Mouse (Mus musculus): ENCODE data around the gene Etv6. TPM values are rescaled to one million over a fixed set of nuclear protein-coding genes. Genes with fewer than 3 reads are reported as not detected.

The Etv6 gene
- polyA plus RNA-seq, 1 experiment from 2014 or later, result 2.7 TPM

GRCm38 (mm10) chr6:134273884-134274283 lies 238.4 kb downstream of the Etv6 start:
- ATAC-seq (ENCODE audit: low read depth), result no peak
- WGBS (ENCODE audit: insufficient replicate concordance), result 55% methylated on average over 2 of the region's 2 CpGs
- H3K27me3 ChIP-seq (ENCODE audit: control insufficient read depth, insufficient read depth, low read depth, low read length), result no peaks in the 10 kb centered on the region
- H3K27ac ChIP-seq (ENCODE audit: low read length), result no peak overlapping the region
- H3K4me2 ChIP-seq (ENCODE audit: low read depth, low read length), result no peak overlapping the region
- H3K9me3 ChIP-seq (replicated peaks; ENCODE audit: control insufficient read depth, low read length), result no peaks in the 10 kb centered on the region
- no peak overlapping the region for H3K9ac ChIP-seq (ENCODE audit: low read depth, low read length)
- H3K4me3 ChIP-seq (ENCODE audit: low read depth, low read length), result no peak overlapping the region
- no peaks in the 10 kb centered on the region for H3K36me3 ChIP-seq (ENCODE audit: control insufficient read depth, insufficient read depth)
- H3K4me1 ChIP-seq (ENCODE audit: control insufficient read depth, low read depth, low read length), result no peaks in the 10 kb centered on the region

GRCm38 (mm10) chr6:134276954-134277353 lies 241.5 kb downstream of the Etv6 start:
- H3K36me3 ChIP-seq (ENCODE audit: control insufficient read depth, insufficient read depth), result no peaks in the 10 kb centered on the region
- no peaks in the 10 kb centered on the region for H3K4me1 ChIP-seq (ENCODE audit: control insufficient read depth, low read depth, low read length)
- H3K9ac ChIP-seq (ENCODE audit: low read depth, low read length), result no peak overlapping the region
- H3K9me3 ChIP-seq (replicated peaks; ENCODE audit: control insufficient read depth, low read length), result no peaks in the 10 kb centered on the region
- H3K27ac ChIP-seq (ENCODE audit: low read length), result no peak overlapping the region
- H3K4me2 ChIP-seq (ENCODE audit: low read depth, low read length), result no peak overlapping the region
- WGBS (ENCODE audit: insufficient replicate concordance), result 59% methylated on average over 2 of the region's 2 CpGs
- H3K27me3 ChIP-seq (ENCODE audit: control insufficient read depth, insufficient read depth, low read depth, low read length), result no peaks in the 10 kb centered on the region
- H3K4me3 ChIP-seq (ENCODE audit: low read depth, low read length), result no peak overlapping the region
- no peak for ATAC-seq (ENCODE audit: low read depth)

GRCm38 (mm10) chr6:134282095-134282494 lies 246.6 kb downstream of the Etv6 start:
- Histone ChIP-seq H3K27me3 (ENCODE audit: control insufficient read depth, insufficient read depth, low read depth, low read length) (no peaks in the 10 kb centered on the region), H3K4me1 (ENCODE audit: control insufficient read depth, low read depth, low read length) (no peaks in the 10 kb centered on the region), H3K27ac (ENCODE audit: low read length) (no peak overlapping the region), H3K9ac (ENCODE audit: low read depth, low read length) (no peak overlapping the region), H3K9me3 (replicated peaks; ENCODE audit: control insufficient read depth, low read length) (no peaks in the 10 kb centered on the region), H3K4me3 (ENCODE audit: low read depth, low read length) (no peak overlapping the region), H3K36me3 (ENCODE audit: control insufficient read depth, insufficient read depth) (no peaks in the 10 kb centered on the region), H3K4me2 (ENCODE audit: low read depth, low read length) (no peak overlapping the region)
- WGBS (ENCODE audit: insufficient replicate concordance), result 53% methylated on average over 3 of the region's 3 CpGs
- ATAC-seq (ENCODE audit: low read depth), result no peak

- H3K27ac ChIP-seq (ENCODE audit: low read length), result no peak overlapping the region
- H3K4me1 ChIP-seq (ENCODE audit: control insufficient read depth, low read depth, low read length), result no peaks in the 10 kb centered on the region
- no peaks in the 10 kb centered on the region for H3K36me3 ChIP-seq (ENCODE audit: control insufficient read depth, insufficient read depth)
- no peak for ATAC-seq (ENCODE audit: low read depth)
- no peak overlapping the region for H3K4me2 ChIP-seq (ENCODE audit: low read depth, low read length)
- no peaks in the 10 kb centered on the region for H3K9me3 ChIP-seq (replicated peaks; ENCODE audit: control insufficient read depth, low read length)
- WGBS (ENCODE audit: insufficient replicate concordance), result 23% methylated on average over 3 of the region's 3 CpGs
- no peaks in the 10 kb centered on the region for H3K27me3 ChIP-seq (ENCODE audit: control insufficient read depth, insufficient read depth, low read depth, low read length)
- H3K4me3 ChIP-seq (ENCODE audit: low read depth, low read length), result no peak overlapping the region
- H3K9ac ChIP-seq (ENCODE audit: low read depth, low read length), result no peak overlapping the region
Measured at GRCm38 (mm10) chr6:134291823-134292222, 256.3 kb downstream of the Etv6 start.

GRCm38 (mm10) chr6:134292404-134292803 lies 256.9 kb downstream of the Etv6 start:
- ATAC-seq (ENCODE audit: low read depth), result no peak
- Histone ChIP-seq H3K4me1 (ENCODE audit: control insufficient read depth, low read depth, low read length) (no peaks in the 10 kb centered on the region), H3K4me2 (ENCODE audit: low read depth, low read length) (no peak overlapping the region), H3K4me3 (ENCODE audit: low read depth, low read length) (no peak overlapping the region), H3K36me3 (ENCODE audit: control insufficient read depth, insufficient read depth) (no peaks in the 10 kb centered on the region), H3K9me3 (replicated peaks; ENCODE audit: control insufficient read depth, low read length) (no peaks in the 10 kb centered on the region), H3K27me3 (ENCODE audit: control insufficient read depth, insufficient read depth, low read depth, low read length) (no peaks in the 10 kb centered on the region), H3K27ac (ENCODE audit: low read length) (no peak overlapping the region), H3K9ac (ENCODE audit: low read depth, low read length) (no peak overlapping the region)
- WGBS (ENCODE audit: insufficient replicate concordance), result 66% methylated on average over 5 of the region's 5 CpGs

GRCm38 (mm10) chr6:134293615-134294508 lies 258.4 kb downstream of the Etv6 start:
- no peaks in the 10 kb centered on the region for H3K36me3 ChIP-seq (ENCODE audit: control insufficient read depth, insufficient read depth)
- no peaks in the 10 kb centered on the region for H3K27me3 ChIP-seq (ENCODE audit: control insufficient read depth, insufficient read depth, low read depth, low read length)
- no peak for ATAC-seq (ENCODE audit: low read depth)
- H3K4me2 ChIP-seq (ENCODE audit: low read depth, low read length), result no peak overlapping the region
- WGBS (ENCODE audit: insufficient replicate concordance), result 49% methylated on average over 9 of the region's 9 CpGs
- no peak overlapping the region for H3K4me3 ChIP-seq (ENCODE audit: low read depth, low read length)
- H3K27ac ChIP-seq (ENCODE audit: low read length), result no peak overlapping the region
- H3K9ac ChIP-seq (ENCODE audit: low read depth, low read length), result no peak overlapping the region
- H3K9me3 ChIP-seq (replicated peaks; ENCODE audit: control insufficient read depth, low read length), result no peaks in the 10 kb centered on the region
- H3K4me1 ChIP-seq (ENCODE audit: control insufficient read depth, low read depth, low read length), result no peaks in the 10 kb centered on the region

GRCm38 (mm10) chr6:134297884-134298619 lies 262.6 kb downstream of the Etv6 start:
- Histone ChIP-seq H3K4me1 (ENCODE audit: control insufficient read depth, low read depth, low read length) (no peaks in the 10 kb centered on the region), H3K9me3 (replicated peaks; ENCODE audit: control insufficient read depth, low read length) (no peaks in the 10 kb centered on the region), H3K9ac (ENCODE audit: low read depth, low read length) (no peak overlapping the region), H3K27ac (ENCODE audit: low read length) (no peak overlapping the region), H3K4me2 (ENCODE audit: low read depth, low read length) (no peak overlapping the region), H3K36me3 (ENCODE audit: control insufficient read depth, insufficient read depth) (no peaks in the 10 kb centered on the region), H3K4me3 (ENCODE audit: low read depth, low read length) (no peak overlapping the region), H3K27me3 (ENCODE audit: control insufficient read depth, insufficient read depth, low read depth, low read length) (no peaks in the 10 kb centered on the region)
- WGBS (ENCODE audit: insufficient replicate concordance), result 64% methylated on average over 13 of the region's 13 CpGs
- ATAC-seq (ENCODE audit: low read depth), result no peak

- H3K27me3 ChIP-seq (ENCODE audit: control insufficient read depth, insufficient read depth, low read depth, low read length), result no peaks in the 10 kb centered on the region
- no peak overlapping the region for H3K9ac ChIP-seq (ENCODE audit: low read depth, low read length)
- H3K4me2 ChIP-seq (ENCODE audit: low read depth, low read length), result no peak overlapping the region
- WGBS (ENCODE audit: insufficient replicate concordance), result 60% methylated on average over 1 of the region's 1 CpGs
- no peaks in the 10 kb centered on the region for H3K36me3 ChIP-seq (ENCODE audit: control insufficient read depth, insufficient read depth)
- no peaks in the 10 kb centered on the region for H3K9me3 ChIP-seq (replicated peaks; ENCODE audit: control insufficient read depth, low read length)
- no peak overlapping the region for H3K27ac ChIP-seq (ENCODE audit: low read length)
- no peak overlapping the region for H3K4me3 ChIP-seq (ENCODE audit: low read depth, low read length)
- ATAC-seq (ENCODE audit: low read depth), result no peak
- H3K4me1 ChIP-seq (ENCODE audit: control insufficient read depth, low read depth, low read length), result no peaks in the 10 kb centered on the region
Measured at GRCm38 (mm10) chr6:134301951-134302350, 266.5 kb downstream of the Etv6 start.

- H3K9me3 ChIP-seq (replicated peaks; ENCODE audit: control insufficient read depth, low read length), result no peaks in the 10 kb centered on the region
- no peaks in the 10 kb centered on the region for H3K4me1 ChIP-seq (ENCODE audit: control insufficient read depth, low read depth, low read length)
- WGBS (ENCODE audit: insufficient replicate concordance), result 72% methylated on average over 4 of the region's 4 CpGs
- H3K4me2 ChIP-seq (ENCODE audit: low read depth, low read length), result no peak overlapping the region
- no peak overlapping the region for H3K27ac ChIP-seq (ENCODE audit: low read length)
- no peak for ATAC-seq (ENCODE audit: low read depth)
- no peaks in the 10 kb centered on the region for H3K27me3 ChIP-seq (ENCODE audit: control insufficient read depth, insufficient read depth, low read depth, low read length)
- H3K9ac ChIP-seq (ENCODE audit: low read depth, low read length), result no peak overlapping the region
- H3K4me3 ChIP-seq (ENCODE audit: low read depth, low read length), result no peak overlapping the region
- H3K36me3 ChIP-seq (ENCODE audit: control insufficient read depth, insufficient read depth), result no peaks in the 10 kb centered on the region
Measured at GRCm38 (mm10) chr6:134311346-134311745, 275.8 kb downstream of the Etv6 start.
